Mouse (Mus musculus) intestine, postnatal 0 days (tissue): ENCODE results near the gene Pros1. TPM values are rescaled to one million over a fixed set of nuclear protein-coding genes. Genes with fewer than 3 reads are reported as not detected.

Experiments
- ATAC-seq: fragments of 200-750 bp; cut with Nextera tagmentation; 2 replicates; pipeline ENCODE4 v1.8.0; 2017; ENCODE audit warnings: mild to moderate bottlenecking, moderate TSS enrichment, moderate library complexity
- H3K27ac ChIP-seq: fragments of 300-500 bp; sonication (generic); 2 replicates; pipeline ENCODE4 v1.5.1; 2014; ENCODE audit warnings: mild to moderate bottlenecking, low read depth, low read length, moderate library complexity
- H3K27me3 ChIP-seq: fragments of 300-500 bp; sonication (generic); replicated peaks from 2 replicates; pipeline ENCODE4 v1.6.1; 2014; ENCODE audit warnings: low read length, mixed read lengths; ENCODE audit not compliant: control insufficient read depth, insufficient read depth
- H3K36me3 ChIP-seq: fragments of 300-500 bp; sonication (generic); 2 replicates; pipeline ENCODE4 v1.6.1; 2014; ENCODE audit warnings: mild to moderate bottlenecking, moderate library complexity; ENCODE audit not compliant: control insufficient read depth, insufficient read depth
- H3K4me1 ChIP-seq: fragments of 300-500 bp; sonication (generic); replicated peaks from 2 replicates; pipeline ENCODE4 v1.6.1; 2014; ENCODE audit warnings: antibody characterized with exemption, low read length, mixed read lengths; ENCODE audit not compliant: control insufficient read depth, insufficient read depth
- H3K4me2 ChIP-seq: fragments of 300-500 bp; sonication (generic); replicated peaks from 2 replicates; pipeline ENCODE4 v1.6.1; 2014; ENCODE audit warnings: low read depth, mild to moderate bottlenecking, moderate library complexity
- H3K4me3 ChIP-seq: fragments of 300-500 bp; sonication (generic); 2 replicates; pipeline ENCODE4 v1.5.1; 2014; ENCODE audit warnings: low read depth, low read length
- H3K9ac ChIP-seq: fragments of 300-500 bp; sonication (generic); 2 replicates; pipeline ENCODE4 v1.6.1; 2014; ENCODE audit warnings: mild to moderate bottlenecking, low read depth, low read length
- H3K9me3 ChIP-seq: fragments of 300-500 bp; sonication (generic); 2 replicates; pipeline ENCODE4 v1.6.1; 2016; ENCODE audit warnings: mixed run types; ENCODE audit not compliant: control insufficient read depth
- CTCF ChIP-seq: sonication (generic); IDR thresholded peaks from 2 replicates; pipeline ENCODE4 v1.5.1; 2016; ENCODE audit warnings: low read depth, mild to moderate bottlenecking, control low read depth, antibody characterized with exemption, moderate library complexity
- WGBS: fragments of 180-500 bp; shearing (Covaris S2); extraction: QIAGEN DNeasy Blood & Tissue Kit; methylation state at CpG from one replicate; pipeline ENCODE4 v1.1.7; 2014; 5-methylcytosine and 5-hydroxymethylcytosine counted together
- polyA plus RNA-seq: library from polyadenylated mRNA; unstranded; fragments of >200 nt; fragmentation: Nextera tagmentation; extraction: Ambion mirVana; gene quantifications from 2 replicates; pipeline ENCODE4 v1.2.1, GENCODE M21; 2015

Gene Pros1
- polyA plus RNA-seq, 1 experiment from 2014 or later, result 31.6 TPM

- peak; percentile 100 for ATAC-seq
Measured at GRCm38 (mm10) chr16:62846498-62847312, 7.4 kb upstream of the Pros1 start, which contains the start of gene Arl13b. Gene Arl13b (minus strand): TSS chr16:62847040.

GRCm38 (mm10) chr16:62852464-62853252, 1.4 kb upstream of the Pros1 start:
- Histone ChIP-seq H3K4me3 (no peak overlapping the region), H3K9me3 (no peaks in the 10 kb centered on the region), H3K4me1 (0 out of 2 replicates have a peak, but pooled peaks cover 6% of the 10 kb centered on the region), H3K4me2 (no peak overlapping the region), H3K27me3 (no peaks in the 10 kb centered on the region), H3K36me3 (no peaks in the 10 kb centered on the region), H3K9ac (no peak overlapping the region), H3K27ac (no peak overlapping the region)
- TF ChIP-seq CTCF, result peak; percentile 18; the same call in 1 of the 2 replicates
- ATAC-seq, result no peak
- WGBS, result 87% methylated on average over 3 of the region's 3 CpGs

More at GRCm38 (mm10) chr16:62846498-62847312, 7.4 kb upstream of the Pros1 start, which contains the start of gene Arl13b:
- no peak within 1 kb of the TSS for H3K27ac ChIP-seq
- no peaks in the 10 kb centered on the region for H3K36me3 ChIP-seq
- WGBS, result under 1% methylated on average over 51 of the region's 52 CpGs
- no peak for TF ChIP-seq CTCF
- H3K9ac ChIP-seq, result peak within 1 kb of the TSS; percentile 58
- no peaks in the 10 kb centered on the region for H3K4me1 ChIP-seq
- H3K4me2 ChIP-seq, result peak within 1 kb of the TSS; percentile 92
- peak within 1 kb of the TSS; percentile 64 for H3K4me3 ChIP-seq
- H3K27me3 ChIP-seq, result no peaks in the 10 kb centered on the region
- no peaks in the 10 kb centered on the region for H3K9me3 ChIP-seq

DNA sequence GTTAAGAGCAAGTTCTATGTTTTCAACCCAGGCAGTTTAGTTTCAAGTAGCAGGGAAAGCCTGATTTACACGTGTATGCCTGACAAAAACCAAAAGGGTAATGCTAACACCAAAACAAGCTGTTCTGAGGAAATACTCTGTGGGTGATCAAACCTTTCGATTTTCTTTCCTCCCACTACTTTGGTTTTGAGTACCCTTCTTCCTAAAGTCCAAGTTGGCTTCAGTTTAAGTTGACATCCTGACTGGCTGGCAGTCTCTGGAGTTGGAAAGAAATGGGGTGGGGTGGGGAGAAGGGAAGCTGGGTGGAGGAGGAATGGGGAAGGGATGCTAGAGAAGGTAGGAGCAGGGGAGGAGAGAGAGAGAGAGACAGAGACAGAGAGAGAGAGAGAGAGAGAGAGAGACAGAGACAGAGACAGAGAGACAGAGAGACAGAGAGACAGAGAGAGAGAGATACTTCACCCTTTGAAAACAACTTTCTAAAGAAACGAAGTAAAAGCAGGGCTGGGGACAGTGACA, 438 bp upstream of the Pros1 start:
- no peak for ATAC-seq
- H3K4me2 ChIP-seq, result peak overlapping the region; percentile 95
- peak overlapping the region; percentile 71 for H3K9ac ChIP-seq
- peak overlapping the region; percentile 62 for H3K4me3 ChIP-seq
- H3K27me3 ChIP-seq, result no peaks in the 10 kb centered on the region
- TF ChIP-seq CTCF, result no peak
- no peaks in the 10 kb centered on the region for H3K9me3 ChIP-seq
- peak overlapping the region; percentile 69 for H3K27ac ChIP-seq
- no peaks in the 10 kb centered on the region for H3K36me3 ChIP-seq
- WGBS, result 20% methylated on average over 3 of the region's 3 CpGs
- H3K4me1 ChIP-seq, result 0 out of 2 replicates have a peak, but pooled peaks cover 6% of the 10 kb centered on the region

DNA sequence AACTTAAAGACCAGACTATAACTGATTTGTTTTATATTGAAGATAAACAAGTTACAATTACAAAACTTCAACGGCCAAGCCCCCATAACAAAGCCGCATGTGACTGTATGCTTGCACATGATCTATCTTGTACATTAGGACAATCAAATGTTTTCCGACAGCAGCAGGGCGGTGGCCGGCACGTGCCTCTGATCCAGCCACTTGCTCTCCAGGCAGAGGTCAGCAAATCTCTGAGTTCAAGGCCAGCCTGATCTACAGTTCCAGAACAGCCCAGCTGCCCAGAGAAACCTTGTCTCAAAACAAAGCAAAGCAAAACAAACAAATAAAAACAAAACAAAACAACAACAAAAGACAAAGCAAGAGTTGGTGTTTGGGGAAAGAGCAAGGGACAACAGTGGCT, 1.3 kb downstream of the Pros1 start:
- 71% methylated on average over 6 of the region's 6 CpGs for WGBS
- Histone ChIP-seq H3K4me3 (no peak overlapping the region), H3K4me1 (0 out of 2 replicates have a peak, but pooled peaks cover 6% of the 10 kb centered on the region), H3K4me2 (0 out of 2 replicates have a peak overlapping the region, but pooled peaks have one; percentile 17), H3K9ac (no peak overlapping the region), H3K27me3 (no peaks in the 10 kb centered on the region), H3K9me3 (no peaks in the 10 kb centered on the region), H3K27ac (no peak overlapping the region), H3K36me3 (no peaks in the 10 kb centered on the region)
- no peak for ATAC-seq
- TF ChIP-seq CTCF, result no peak

GRCm38 (mm10) chr16:62856273-62856672, 2.2 kb downstream of the Pros1 start:
- no peaks in the 10 kb centered on the region for H3K36me3 ChIP-seq
- H3K27me3 ChIP-seq, result no peaks in the 10 kb centered on the region
- ATAC-seq, result no peak
- 0 out of 2 replicates have a peak, but pooled peaks cover 6% of the 10 kb centered on the region for H3K4me1 ChIP-seq
- H3K9me3 ChIP-seq, result no peaks in the 10 kb centered on the region
- WGBS, result 93% methylated on average over 2 of the region's 2 CpGs
- H3K4me3 ChIP-seq, result no peak overlapping the region
- H3K27ac ChIP-seq, result no peak overlapping the region
- H3K9ac ChIP-seq, result no peak overlapping the region
- TF ChIP-seq CTCF, result no peak
- no peak overlapping the region for H3K4me2 ChIP-seq

GRCm38 (mm10) chr16:62857498-62857897, 3.4 kb downstream of the Pros1 start:
- no peaks in the 10 kb centered on the region for H3K36me3 ChIP-seq
- 0 out of 2 replicates have a peak, but pooled peaks cover 2% of the 10 kb centered on the region for H3K4me1 ChIP-seq
- no peaks in the 10 kb centered on the region for H3K9me3 ChIP-seq
- no peak overlapping the region for H3K27ac ChIP-seq
- WGBS, result 89% methylated on average over 2 of the region's 2 CpGs
- H3K27me3 ChIP-seq, result no peaks in the 10 kb centered on the region
- H3K9ac ChIP-seq, result no peak overlapping the region
- no peak for ATAC-seq
- TF ChIP-seq CTCF, result no peak
- no peak overlapping the region for H3K4me2 ChIP-seq
- H3K4me3 ChIP-seq, result no peak overlapping the region
